Mouse (Mus musculus) CH12.LX (cell line): Measurements from ENCODE around the gene Plekha5. TPM values are rescaled to one million over a fixed set of nuclear protein-coding genes. Genes with fewer than 3 reads are reported as not detected.

ENCODE experiments used
- DNase-seq: peaks from one replicate; pipeline ENCODE4 v3.0.0-alpha.2; 2013; ENCODE audit errors: extremely low read depth
- H3K27ac ChIP-seq: 2 replicates; pipeline ENCODE4 v1.5.1; 2012; ENCODE audit warnings: low read depth, mild to moderate bottlenecking, control low read depth, moderate library complexity; ENCODE audit not compliant: insufficient read depth
- H3K27me3 ChIP-seq: replicated peaks from 2 replicates; pipeline ENCODE3; 2012; ENCODE audit warnings: inconsistent platforms
- H3K36me3 ChIP-seq, 2 experiments: replicated peaks in 1 of 2; 2 replicates each; pipeline versions ENCODE3 to v1.6.1; 2012; ENCODE audit warnings: inconsistent platforms in 1 of 2, low read length in 1 of 2, mild to moderate bottlenecking in 1 of 2, mixed read lengths in 1 of 2, moderate library complexity in 1 of 2; ENCODE audit not compliant: control insufficient read depth in 1 of 2, insufficient read depth in 1 of 2
- H3K4me1 ChIP-seq, 2 experiments: 2 replicates each; pipeline ENCODE4 v1.6.1; 2012; ENCODE audit warnings: inconsistent platforms in 1 of 2, moderate library complexity in 1 of 2; ENCODE audit not compliant: insufficient read depth in 2 of 2, control insufficient read depth in 1 of 2
- H3K4me2 ChIP-seq: 2 replicates; pipeline ENCODE4 v1.6.1; 2012; ENCODE audit warnings: low read depth, mild to moderate bottlenecking, control low read depth; ENCODE audit not compliant: poor library complexity, insufficient read depth, severe bottlenecking
- H3K4me3 ChIP-seq, 3 experiments: fragments of 150-350 bp in 1 of 3; sonication (generic) in 1 of 3; replicated peaks in 1 of 3; 2 replicates each; pipeline versions ENCODE3 to v1.5.1; 2011 to 2012; ENCODE audit warnings: low read depth in 2 of 3, low read length in 2 of 3, mild to moderate bottlenecking in 2 of 3, moderate library complexity in 2 of 3, control low read depth in 1 of 3, improper control_type of control experiment in 1 of 3, inconsistent platforms in 1 of 3, mixed read lengths in 1 of 3; ENCODE audit not compliant: poor library complexity in 1 of 3
- H3K79me2 ChIP-seq: replicated peaks from 2 replicates; pipeline ENCODE4 v1.6.1; 2012; ENCODE audit warnings: mild to moderate bottlenecking, moderate library complexity; ENCODE audit not compliant: control insufficient read depth, poor library complexity, insufficient read depth, severe bottlenecking; ENCODE audit errors: extremely low read depth
- H3K9ac ChIP-seq: 2 replicates; pipeline ENCODE4 v1.6.1; 2012; ENCODE audit warnings: low read depth, mild to moderate bottlenecking, control low read depth, moderate library complexity; ENCODE audit not compliant: insufficient read depth
- H3K9me3 ChIP-seq: replicated peaks from 2 replicates; pipeline ENCODE3; 2012; ENCODE audit warnings: low read length, inconsistent platforms, mixed read lengths
- BHLHE40 ChIP-seq: IDR thresholded peaks from 2 replicates; pipeline ENCODE4 v1.6.1; 2011; ENCODE audit warnings: mild to moderate bottlenecking, low read depth, low read length, improper control_type of control experiment
- EP300 ChIP-seq: IDR thresholded peaks from 2 replicates; pipeline ENCODE4 v1.6.1; 2011; ENCODE audit warnings: low read length, improper control_type of control experiment
- ETS1 ChIP-seq: conservative IDR thresholded peaks from 2 replicates; pipeline ENCODE4 v1.6.1; 2012; ENCODE audit warnings: low read depth, mild to moderate bottlenecking, inconsistent platforms, low read length, improper control_type of control experiment, moderate library complexity
- GABPA ChIP-seq: IDR thresholded peaks from 2 replicates; pipeline ENCODE4 v1.6.1; 2012; ENCODE audit warnings: low read depth, low read length, improper control_type of control experiment, inconsistent platforms; ENCODE audit not compliant: insufficient replicate concordance
- IRF4 ChIP-seq: IDR thresholded peaks from 2 replicates; pipeline ENCODE4 v1.6.1; 2014; ENCODE audit warnings: low read depth, mild to moderate bottlenecking, inconsistent platforms, low read length, improper control_type of control experiment
- JUN ChIP-seq: IDR thresholded peaks from 2 replicates; pipeline ENCODE4 v1.6.1; 2011; ENCODE audit warnings: low read depth, mild to moderate bottlenecking, low read length, improper control_type of control experiment, moderate library complexity; ENCODE audit not compliant: insufficient read depth
- JUND ChIP-seq: conservative IDR thresholded peaks from 2 replicates; pipeline ENCODE4 v1.6.1; 2011; ENCODE audit warnings: low read depth, low read length, improper control_type of control experiment
- KAT2A ChIP-seq: IDR thresholded peaks from 2 replicates; pipeline ENCODE4 v1.6.1; 2012; ENCODE audit warnings: low read length, improper control_type of control experiment, inconsistent platforms; ENCODE audit not compliant: insufficient replicate concordance
- MAX ChIP-seq: IDR thresholded peaks from 2 replicates; pipeline ENCODE4 v1.6.1; 2011; ENCODE audit warnings: low read length, improper control_type of control experiment
- MEF2A ChIP-seq: IDR thresholded peaks from 2 replicates; pipeline ENCODE4 v1.6.1; 2014; ENCODE audit warnings: low read depth, mild to moderate bottlenecking, inconsistent platforms, low read length, improper control_type of control experiment, borderline replicate concordance
- MYC ChIP-seq: IDR thresholded peaks from 2 replicates; pipeline ENCODE4 v1.6.1; 2011; ENCODE audit warnings: low read depth, mild to moderate bottlenecking, improper control_type of control experiment, low read length
- NRF1 ChIP-seq: IDR thresholded peaks from 2 replicates; pipeline ENCODE4 v1.6.1; 2014; ENCODE audit warnings: low read depth, mild to moderate bottlenecking, inconsistent platforms, low read length, improper control_type of control experiment, moderate library complexity
- SIN3A ChIP-seq: IDR thresholded peaks from 2 replicates; pipeline ENCODE4 v1.6.1; 2012; ENCODE audit warnings: low read length, improper control_type of control experiment, inconsistent platforms
- TBP ChIP-seq: conservative IDR thresholded peaks from 2 replicates; pipeline ENCODE4 v1.6.1; 2011; ENCODE audit warnings: low read depth, low read length, improper control_type of control experiment
- TCF12 ChIP-seq: IDR thresholded peaks from 2 replicates; pipeline ENCODE4 v1.6.1; 2014; ENCODE audit warnings: low read depth, mild to moderate bottlenecking, inconsistent platforms, low read length, improper control_type of control experiment
- ZNF384 ChIP-seq: IDR thresholded peaks from 2 replicates; pipeline ENCODE4 v1.6.1; 2012; ENCODE audit warnings: low read depth, low read length, improper control_type of control experiment, inconsistent platforms
- dilution Hi-C: fragments of 300-500 bp; cut with MboI; formaldehyde crosslinking; loops from 2 replicates; pipeline ENCODE4 v1.14.3; 2020; ENCODE audit warnings: low sequenced_read_pairs; ENCODE audit not compliant: extremely low pct_unique_long_range_greater_than_20kb, extremely low pct_ligation_motif_present
- in situ Hi-C: fragments of 300-500 bp; cut with MboI; formaldehyde crosslinking; loops from 3 replicates; pipeline ENCODE4 v1.14.3; 2019; ENCODE audit warnings: low sequenced_read_pairs, low pct_ligation_motif_present, low pct_unique_long_range_greater_than_20kb, mixed read lengths
- polyA plus RNA-seq: library from polyadenylated mRNA; unstranded; fragments of >175 nt; gene quantifications from 2 replicates; pipeline ENCODE4 v1.2.1, GENCODE M21; 2012; ENCODE audit warnings: low read depth; ENCODE audit not compliant: insufficient read length
- total RNA-seq, 2 experiments: library from RNA; depleted of rRNA; stranded (reverse); fragments of 300-350 nt in 1 of 2; fragments of >200 nt in 1 of 2; gene quantifications; 2 replicates each; pipeline ENCODE4 v1.2.3; 2012 to 2014

Gene Plekha5
- total and polyA plus RNA-seq, 3 experiments: 0.12 to 0.38 (median 0.27) TPM

DNA sequence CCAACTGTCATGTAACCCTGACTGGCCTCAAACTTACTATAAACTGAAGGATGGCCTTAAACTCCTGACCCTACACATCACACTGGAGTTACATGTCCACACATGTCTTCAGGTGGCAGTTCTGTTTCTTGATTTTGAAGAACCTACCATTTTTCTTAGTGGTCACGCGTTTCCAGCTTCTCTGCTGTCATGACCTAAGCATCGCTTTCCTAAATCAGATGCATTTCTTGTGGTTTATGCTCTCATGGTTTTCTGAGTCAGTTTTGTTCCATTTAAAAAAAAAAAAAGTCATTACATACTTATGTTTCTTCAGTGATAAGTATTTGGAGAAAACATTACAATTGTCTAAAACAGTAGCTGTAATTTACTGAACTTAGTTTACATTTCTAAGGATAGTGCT is 118.1 kb downstream of the Plekha5 start:
- Histone ChIP-seq H3K4me3 (no peak overlapping the region), H3K9me3 (no peaks in the 10 kb centered on the region), H3K4me2 (no peak overlapping the region), H3K9ac (no peak overlapping the region), H3K27ac (no peak overlapping the region), H3K79me2 (no peaks in the 10 kb centered on the region), H3K36me3 (no peaks in the 10 kb centered on the region), H3K27me3 (no peaks in the 10 kb centered on the region), H3K4me1 (peaks cover 0 to 11% of the 10 kb centered on the region in 2 experiments; a peak in 1 of 4 replicates)
- in situ Hi-C loops: no loop called here
- peak; percentile 41 for DNase-seq
- dilution Hi-C loops: no loop called here
- no peak for TF ChIP-seq GABPA
- no peak for TF ChIP-seq MAX
- TF ChIP-seq EP300: peak; percentile 74
- TF ChIP-seq JUN: peak; percentile 45; the same call in 1 of the 2 replicates
- TF ChIP-seq ZNF384: peak; percentile 91
- TF ChIP-seq SIN3A: no peak
- no peak for TF ChIP-seq MYC
- peak; percentile 44 for TF ChIP-seq IRF4
- peak; percentile 38; the same call in 1 of the 2 replicates for TF ChIP-seq TCF12
- peak; percentile 41; the same call in 1 of the 2 replicates for TF ChIP-seq MEF2A
- peak; percentile 84 for TF ChIP-seq ETS1
- peak; percentile 90 for TF ChIP-seq BHLHE40

DNA sequence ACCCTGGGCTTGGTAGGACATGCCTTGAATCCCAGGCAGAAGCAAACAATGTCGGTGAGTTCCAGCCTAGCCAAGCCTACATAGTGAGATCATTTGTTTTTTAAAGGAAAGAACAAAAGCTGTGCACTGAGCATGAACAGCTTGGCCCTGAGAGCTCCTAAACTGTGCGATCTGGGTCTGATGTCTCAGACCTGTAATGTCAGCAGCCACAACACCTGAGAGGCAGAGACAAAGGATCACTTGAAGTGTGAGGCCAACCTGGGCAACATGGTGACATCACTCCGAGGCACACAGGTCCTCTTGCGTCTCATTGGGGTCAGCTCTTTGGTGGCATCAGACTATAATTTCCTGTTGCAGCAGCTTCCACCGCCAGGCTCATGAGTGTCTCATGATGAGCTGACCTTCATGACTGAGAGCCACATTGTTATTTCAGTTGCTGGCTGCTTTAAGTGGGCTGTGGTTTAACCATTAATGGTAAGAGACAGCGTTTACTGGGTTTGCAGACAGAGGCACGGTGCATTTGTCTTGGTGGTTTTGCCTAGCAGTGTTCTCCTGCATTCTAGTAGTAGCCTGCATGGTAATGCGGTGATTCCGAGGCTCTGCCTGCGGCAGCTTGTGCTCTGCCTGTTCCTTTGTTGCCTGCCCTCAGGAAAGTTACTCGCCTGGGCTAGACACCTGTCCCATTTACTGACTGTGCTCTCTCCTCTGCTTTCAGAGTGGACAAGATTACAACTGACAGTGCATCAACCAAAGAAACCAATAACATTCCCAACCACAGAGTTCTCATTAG is 119.3 kb downstream of the Plekha5 start:
- no peak for DNase-seq
- H3K4me3 ChIP-seq: no peak overlapping the region
- H3K27ac ChIP-seq: no peak overlapping the region
- peaks cover 2 to 16% of the 10 kb centered on the region in 2 experiments; a peak in 3 of 4 replicates for H3K4me1 ChIP-seq
- dilution Hi-C loops (no loop called here), in situ Hi-C loops (no loop called here)
- no peaks in the 10 kb centered on the region for H3K27me3 ChIP-seq
- no peaks in the 10 kb centered on the region for H3K36me3 ChIP-seq
- H3K4me2 ChIP-seq: no peak overlapping the region
- H3K79me2 ChIP-seq: no peaks in the 10 kb centered on the region
- no peaks in the 10 kb centered on the region for H3K9me3 ChIP-seq
- H3K9ac ChIP-seq: no peak overlapping the region
- TF ChIP-seq NRF1 (no peak), TBP (no peak), SIN3A (no peak), JUND (no peak), KAT2A (no peak)
